Mouse (Mus musculus) ES-E14 (cell line): ENCODE measurements at regions not wholly inside any gene's neighbourhood (a gene's known extent, or its start where the extent isn't known, plus 50 kb on each side); places are given as distances from the start of the nearest gene placed in this dataset.

Experiments
- CHD2 ChIP-seq: IDR thresholded peaks from 2 replicates; pipeline ENCODE4 v1.6.1; 2014; ENCODE audit warnings: mild to moderate bottlenecking, low read depth, low read length, inconsistent platforms
- HCFC1 ChIP-seq: IDR thresholded peaks from 2 replicates; pipeline ENCODE4 v1.6.1; 2012; ENCODE audit warnings: low read length, inconsistent platforms, borderline replicate concordance; ENCODE audit not compliant: insufficient read depth
- ZC3H11A ChIP-seq: IDR thresholded peaks from 2 replicates; pipeline ENCODE4 v1.6.1; 2012; ENCODE audit warnings: low read depth, mild to moderate bottlenecking, inconsistent platforms, low read length, borderline replicate concordance
- ZNF384 ChIP-seq: IDR thresholded peaks from 2 replicates; pipeline ENCODE4 v1.6.1; 2012; ENCODE audit warnings: low read depth, low read length, inconsistent platforms

- TF ChIP-seq CHD2: no peak
- TF ChIP-seq ZNF384: no peak
- no peak for TF ChIP-seq ZC3H11A
- no peak for TF ChIP-seq HCFC1
Observed at GRCm38 (mm10) chr5:133715830-133716229, 383.7 kb upstream of the Castor2 start.
